Mouse (Mus musculus): ENCODE results near the gene AL731706.2. TPM values are rescaled to one million over a fixed set of nuclear protein-coding genes. Genes with fewer than 3 reads are reported as not detected.
A peak's percentile ranks its signal among the peaks of the same experiment; 100 is the strongest.
"Not testable (repeated sequence)": the region's sequence is repeated elsewhere in the genome, so short reads cannot be mapped to it uniquely, and the experiment has no call there.

AL731706.2 gene
- total RNA-seq (2021), result 10 to 100 TPM; 16.9 to 26.8 TPM
- long read RNA-seq, experiment 1, result 0 reads
- long read RNA-seq, experiment 2, result 0 reads

- no peak for DNase-seq
- intact Hi-C loops (cut with DNase I; ENCODE audit: low total_unique reads), result loop anchor here (10.0 kb wide), 1 partner anchor 401 kb away; no protein-coding TSS in a partner anchor
Observed at GRCm38 (mm10) chr2:136885579-136885978, at the start of gene AL731706.2. TSS of gene AL731706.2 (minus strand) at chr2:136885679.

- intact Hi-C loops (cut with DNase I; ENCODE audit: low total_unique reads), result no loop called here
Observed at GRCm38 (mm10) chr2:136921003-136921408, 35.5 kb upstream of the AL731706.2 start.

GRCm38 (mm10) chr2:136920257-136920993 is 34.9 kb upstream of the AL731706.2 start:
- intact Hi-C loops (cut with DNase I; ENCODE audit: low total_unique reads), result no loop called here
- DNase-seq, result no peak

More at GRCm38 (mm10) chr2:136921003-136921408, 35.5 kb upstream of the AL731706.2 start:
- DNase-seq, result no peak

- intact Hi-C loops (cut with DNase I; ENCODE audit: low total_unique reads), result loop anchor here (5.0 to 10.0 kb wide), 3 partner anchors 175 to 1023 kb away; no protein-coding TSS in a partner anchor
- no peak for DNase-seq
Observed at GRCm38 (mm10) chr2:136919433-136919832, 34.0 kb upstream of the AL731706.2 start.

- intact Hi-C loops (cut with DNase I; ENCODE audit: low total_unique reads), result loop anchor here (10.0 kb wide), 2 partner anchors 180 to 820 kb away; no protein-coding TSS in a partner anchor
- DNase-seq, result no peak
Observed at GRCm38 (mm10) chr2:136914334-136914902, 28.9 kb upstream of the AL731706.2 start.

- intact Hi-C loops (cut with DNase I; ENCODE audit: low total_unique reads), result loop anchor here (10.0 kb wide), 2 partner anchors 182 to 822 kb away; no protein-coding TSS in a partner anchor
- no peak for DNase-seq
Observed at GRCm38 (mm10) chr2:136913021-136913420, 27.5 kb upstream of the AL731706.2 start.

GRCm38 (mm10) chr2:136911958-136912411 is 26.5 kb upstream of the AL731706.2 start:
- no peak for DNase-seq
- intact Hi-C loops (cut with DNase I; ENCODE audit: low total_unique reads), result loop anchor here (10.0 kb wide), 2 partner anchors 183 to 823 kb away; no protein-coding TSS in a partner anchor

- intact Hi-C loops (cut with DNase I; ENCODE audit: low total_unique reads), result no loop called here
- no peak for DNase-seq
Observed at GRCm38 (mm10) chr2:136909298-136909697, 23.8 kb upstream of the AL731706.2 start.

GRCm38 (mm10) chr2:136908596-136908995 is 23.1 kb upstream of the AL731706.2 start:
- intact Hi-C loops (cut with DNase I; ENCODE audit: low total_unique reads), result no loop called here
- no peak for DNase-seq

GRCm38 (mm10) chr2:136896131-136896530 is 10.7 kb upstream of the AL731706.2 start:
- intact Hi-C loops (cut with DNase I; ENCODE audit: low total_unique reads), result no loop called here
- no peak for DNase-seq

GRCm38 (mm10) chr2:136894494-136894893 is 9.0 kb upstream of the AL731706.2 start:
- DNase-seq, result no peak
- intact Hi-C loops (cut with DNase I; ENCODE audit: low total_unique reads), result no loop called here

GRCm38 (mm10) chr2:136891951-136892371 is 6.5 kb upstream of the AL731706.2 start:
- peak; percentile 93 for DNase-seq
- intact Hi-C loops (cut with DNase I; ENCODE audit: low total_unique reads), result no loop called here

GRCm38 (mm10) chr2:136891068-136891950 is 5.8 kb upstream of the AL731706.2 start, which contains the start of the genes Slx4ip, AL731706.1 and Mkks:
TSS of gene Slx4ip (plus strand) at chr2:136891218.
TSS of gene AL731706.1 (minus strand) at chr2:136891389.
TSS of gene Mkks (minus strand) at chr2:136891389.
- intact Hi-C loops (cut with DNase I; ENCODE audit: low total_unique reads), result no loop called here
- peak; percentile 98 for DNase-seq

GRCm38 (mm10) chr2:136890716-136891067 is 5.2 kb upstream of the AL731706.2 start:
- DNase-seq; intact Hi-C loops (cut with DNase I; ENCODE audit: low total_unique reads): not testable (repeated sequence)

GRCm38 (mm10) chr2:136886846-136887245 is 1.4 kb upstream of the AL731706.2 start:
- peak; percentile 29 for DNase-seq
- intact Hi-C loops (cut with DNase I; ENCODE audit: low total_unique reads), result loop anchor here (10.0 kb wide), 1 partner anchor 402 kb away; no protein-coding TSS in a partner anchor

- no peak for DNase-seq
- intact Hi-C loops (cut with DNase I; ENCODE audit: low total_unique reads), result no loop called here
Observed at GRCm38 (mm10) chr2:136854543-136855388, 30.7 kb downstream of the AL731706.2 start.

GRCm38 (mm10) chr2:136850366-136850765 is 35.1 kb downstream of the AL731706.2 start:
- DNase-seq, result no peak
- intact Hi-C loops (cut with DNase I; ENCODE audit: low total_unique reads), result no loop called here

- intact Hi-C loops (cut with DNase I; ENCODE audit: low total_unique reads), result no loop called here
- DNase-seq, result no peak
Observed at GRCm38 (mm10) chr2:136837994-136838393, 47.5 kb downstream of the AL731706.2 start.
